Mouse (Mus musculus): ENCODE results near the gene Snd1.

Snd1 gene

GRCm38 (mm10) chr6:28975106-28975505, 500.2 kb downstream of the Snd1 start:
- DNase-seq (ENCODE audit: low spot score) = peak; percentile 32

GRCm38 (mm10) chr6:28978031-28978430, 503.1 kb downstream of the Snd1 start:
- no peak for DNase-seq (ENCODE audit: low spot score)

- DNase-seq (ENCODE audit: low spot score) = no peak
These were observed 503.9 kb downstream of the Snd1 start for GRCm38 (mm10) chr6:28978881-28979280.

GRCm38 (mm10) chr6:28979586-28979985, 504.6 kb downstream of the Snd1 start:
- DNase-seq (ENCODE audit: low spot score) = no peak

GRCm38 (mm10) chr6:28980219-28980618, 505.3 kb downstream of the Snd1 start:
- DNase-seq (ENCODE audit: low spot score) = peak; percentile 71

- DNase-seq (ENCODE audit: low spot score) = peak; percentile 77
These were observed 506.0 kb downstream of the Snd1 start for GRCm38 (mm10) chr6:28980750-28981584.

- DNase-seq (ENCODE audit: low spot score) = no peak
These were observed 506.6 kb downstream of the Snd1 start for GRCm38 (mm10) chr6:28981585-28981948.

- DNase-seq (ENCODE audit: low spot score) = no peak
These were observed 507.2 kb downstream of the Snd1 start for GRCm38 (mm10) chr6:28981966-28982701.

GRCm38 (mm10) chr6:28982817-28983216, 507.9 kb downstream of the Snd1 start:
- DNase-seq (ENCODE audit: low spot score) = no peak

Measured in MN1 (cell line).